Mouse (Mus musculus): ENCODE measurements at regions not wholly inside any gene's neighbourhood (a gene's known extent, or its start where the extent isn't known, plus 50 kb on each side); places are given as distances from the start of the nearest gene placed in this dataset.

DNA sequence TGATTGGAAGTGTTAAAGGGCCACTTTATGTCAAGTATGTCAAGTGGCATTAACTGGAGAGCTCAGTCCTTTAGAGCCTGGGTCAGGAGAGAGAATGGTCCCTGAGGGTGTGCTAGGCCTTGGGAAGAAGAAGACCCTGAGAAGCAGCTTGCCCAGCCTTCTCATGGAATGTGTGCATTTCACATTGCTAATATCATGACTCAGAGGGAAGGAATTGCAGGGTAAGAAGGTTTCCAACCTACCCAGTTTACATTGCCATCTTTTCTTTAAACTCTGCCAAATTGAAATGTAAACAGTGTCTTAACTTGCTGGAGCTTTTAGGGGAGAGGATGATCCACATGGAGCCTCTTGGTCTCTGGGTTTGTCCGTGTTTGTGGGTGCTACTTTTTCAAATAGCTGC is 117.9 kb upstream of the Sesn3 start:
- TF ChIP-seq CTCF (IDR thresholded peaks at IDR 0.05; ENCODE audit: low read depth) (no peak), EP300 (IDR thresholded peaks at IDR 0.05; ENCODE audit: low read depth) (no peak)
